Mouse (Mus musculus) myocyte (in vitro differentiated cells): ENCODE results near the gene Mrpl52. TPM values are rescaled to one million over a fixed set of nuclear protein-coding genes. Genes with fewer than 3 reads are reported as not detected.
A peak's percentile ranks its signal among the peaks of the same experiment; 100 is the strongest.

ENCODE experiments used
- H3K27me3 ChIP-seq: one replicate; pipeline ENCODE4 v1.6.1; 2011; ENCODE audit not compliant: control insufficient read depth, insufficient read depth, insufficient read length
- H3K36me3 ChIP-seq: one replicate; pipeline ENCODE4 v1.6.1; 2011; ENCODE audit not compliant: control insufficient read depth, insufficient read depth
- H3K4me2 ChIP-seq: one replicate; pipeline ENCODE4 v1.6.1; 2011; ENCODE audit warnings: low read depth, control low read depth
- H3K4me3 ChIP-seq: one replicate; pipeline ENCODE4 v1.5.1; 2011; ENCODE audit warnings: mild to moderate bottlenecking, control low read depth, moderate library complexity
- H3K79me2 ChIP-seq: one replicate; pipeline ENCODE4 v1.6.1; 2011; ENCODE audit not compliant: control insufficient read depth, insufficient read depth
- H3ac ChIP-seq: one replicate; pipeline ENCODE4 v1.6.1; 2011; ENCODE audit not compliant: control insufficient read depth, insufficient read length
- CEBPB ChIP-seq: IDR thresholded peaks from 2 replicates; pipeline ENCODE4 v1.6.1; 2011; ENCODE audit warnings: mild to moderate bottlenecking, moderate library complexity; ENCODE audit not compliant: poor library complexity, insufficient read depth, severe bottlenecking
- E2F4 ChIP-seq: IDR thresholded peaks from one replicate; pipeline ENCODE4 v1.6.1; 2011; ENCODE audit warnings: mild to moderate bottlenecking, control low read depth, moderate library complexity; ENCODE audit not compliant: insufficient read depth
- MAX ChIP-seq: IDR thresholded peaks from one replicate; pipeline ENCODE4 v1.6.1; 2011; ENCODE audit warnings: low read depth, mild to moderate bottlenecking, control low read depth
- MYOD1 ChIP-seq, 3 experiments: IDR thresholded peaks; one replicate each; pipeline ENCODE4 v1.6.1; 2011; ENCODE audit warnings: control low read depth in 2 of 3, low read depth in 2 of 3, mild to moderate bottlenecking in 2 of 3, moderate library complexity in 1 of 3; ENCODE audit not compliant: insufficient read length in 2 of 3, control insufficient read depth in 1 of 3
- MYOG ChIP-seq, 3 experiments: IDR thresholded peaks; one replicate each; pipeline ENCODE4 v1.6.1; 2011; ENCODE audit warnings: control low read depth in 2 of 3, low read depth in 2 of 3, mild to moderate bottlenecking in 2 of 3; ENCODE audit not compliant: insufficient read length in 2 of 3, control insufficient read depth in 1 of 3, insufficient read depth in 1 of 3
- POLR2A ChIP-seq: IDR thresholded peaks from one replicate; pipeline ENCODE4 v1.6.1; 2011; ENCODE audit warnings: low read depth, mild to moderate bottlenecking, control low read depth, moderate library complexity; ENCODE audit not compliant: insufficient read length
- POLR2AphosphoS2 ChIP-seq: IDR thresholded peaks from one replicate; pipeline ENCODE4 v1.6.1; 2011; ENCODE audit warnings: low read depth, control low read depth; ENCODE audit not compliant: insufficient read length
- REST ChIP-seq: IDR thresholded peaks from one replicate; pipeline ENCODE4 v1.6.1; 2011; ENCODE audit warnings: mild to moderate bottlenecking, control low read depth, moderate library complexity; ENCODE audit not compliant: insufficient read depth, insufficient read length
- SRF ChIP-seq: IDR thresholded peaks from one replicate; pipeline ENCODE4 v1.6.1; 2011; ENCODE audit warnings: low read depth; ENCODE audit not compliant: control insufficient read depth, insufficient read length
- TCF12 ChIP-seq: IDR thresholded peaks from one replicate; pipeline ENCODE4 v1.6.1; 2011; ENCODE audit warnings: mild to moderate bottlenecking, control low read depth; ENCODE audit not compliant: poor library complexity, insufficient read depth, severe bottlenecking
- TCF3 ChIP-seq: IDR thresholded peaks from one replicate; pipeline ENCODE4 v1.6.1; 2011; ENCODE audit warnings: low read depth, control low read depth; ENCODE audit not compliant: insufficient read length
- USF1 ChIP-seq: IDR thresholded peaks from one replicate; pipeline ENCODE4 v1.6.1; 2011; ENCODE audit warnings: low read depth, mild to moderate bottlenecking, control low read depth, moderate library complexity
- polyA plus RNA-seq: library from polyadenylated mRNA; unstranded; fragments of >200 nt; fragmentation: generic; extraction: Trizol; gene quantifications from one replicate; pipeline ENCODE4 v1.2.1, GENCODE M21; 2012; ENCODE audit warnings: missing spikeins

Mrpl52 gene
- polyA plus RNA-seq, 1 experiment, result 483 TPM

DNA sequence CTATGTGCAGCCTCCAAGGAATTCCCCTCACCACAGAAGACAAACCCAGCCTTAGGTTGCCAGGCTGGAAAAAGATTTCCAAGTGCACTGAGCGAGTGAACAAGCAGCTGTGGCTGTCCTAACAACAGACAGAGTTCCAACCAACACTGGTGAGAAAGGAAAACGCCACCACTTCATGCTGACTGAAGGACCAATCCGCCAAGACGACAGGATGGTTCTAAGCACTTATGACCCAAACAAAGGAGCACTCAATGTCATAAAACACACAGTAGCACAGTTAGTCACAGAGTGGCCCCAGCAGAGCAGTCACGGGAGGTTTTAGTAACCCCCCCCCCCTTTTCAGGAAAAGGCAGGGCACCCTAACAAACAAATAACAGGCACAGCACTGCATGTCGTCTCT lies 35.9 kb upstream of the Mrpl52 start:
- Histone ChIP-seq H3K27me3 (no peaks in the 10 kb centered on the region), H3K4me2 (no peak overlapping the region), H3ac (no peak overlapping the region), H3K36me3 (no peaks in the 10 kb centered on the region), H3K79me2 (no peaks in the 10 kb centered on the region), H3K4me3 (no peak overlapping the region)
- TF ChIP-seq USF1 (no peak), MAX (no peak), POLR2AphosphoS2 (no peak), REST (no peak), POLR2A (no peak), MYOG (IDR thresholded peaks at IDR 0.05; ENCODE audit: control insufficient read depth in 1 of 3, insufficient read depth in 1 of 3, insufficient read length in 2 of 3, low read depth in 2 of 3) (no peak), TCF12 (no peak), CEBPB (no peak), SRF (no peak)

DNA sequence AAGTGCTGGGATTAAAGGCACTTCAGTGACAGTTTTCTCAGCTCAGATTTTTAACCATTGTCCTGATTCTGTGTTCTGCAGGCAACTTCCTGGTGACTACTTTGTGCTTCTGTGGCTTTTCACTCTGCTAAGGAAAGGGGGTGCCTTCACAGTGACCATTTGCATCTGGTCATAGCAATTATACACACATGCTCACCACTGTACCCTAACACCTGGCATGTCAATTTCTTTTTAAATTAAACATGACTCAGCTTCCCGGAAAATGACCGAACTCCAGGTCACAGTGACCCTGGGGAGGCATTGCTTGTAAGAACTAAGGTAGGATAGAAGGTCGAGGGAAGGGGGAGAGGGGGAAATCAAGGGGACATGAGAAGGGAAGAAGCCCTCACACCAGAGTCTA lies 32.9 kb upstream of the Mrpl52 start:
- H3K36me3 ChIP-seq, result no peaks in the 10 kb centered on the region
- TF ChIP-seq MYOD1 (IDR thresholded peaks at IDR 0.05; ENCODE audit: control insufficient read depth in 1 of 3, insufficient read length in 2 of 3, low read depth in 2 of 3) (peak; percentile 39 to 55 (median 46)), SRF (no peak)

DNA sequence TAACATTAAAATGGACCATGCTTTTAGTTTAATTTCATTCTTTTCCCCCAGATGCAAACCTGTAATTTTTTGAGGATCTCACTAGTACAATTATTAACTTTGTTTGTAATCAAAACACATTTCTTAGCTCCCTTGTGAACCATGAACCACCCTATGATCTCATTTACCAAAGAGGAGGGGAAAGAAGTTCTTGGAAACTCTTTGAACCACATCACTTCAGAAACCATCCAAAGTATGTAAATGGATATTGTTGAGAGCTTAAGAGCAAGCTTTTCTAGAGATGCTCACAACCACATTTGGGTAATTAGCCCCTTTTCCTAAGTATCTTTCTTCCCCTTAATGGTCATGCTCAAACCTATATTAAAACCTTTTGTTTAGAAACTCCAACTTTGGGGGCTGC lies 32.4 kb upstream of the Mrpl52 start:
- H3K27me3 ChIP-seq, result no peaks in the 10 kb centered on the region
- no peaks in the 10 kb centered on the region for H3K36me3 ChIP-seq
- H3K79me2 ChIP-seq, result no peaks in the 10 kb centered on the region
- TF ChIP-seq MYOG (IDR thresholded peaks at IDR 0.05; ENCODE audit: control insufficient read depth in 1 of 3, insufficient read depth in 1 of 3, insufficient read length in 2 of 3, low read depth in 2 of 3) (no peak), MYOD1 (IDR thresholded peaks at IDR 0.05; ENCODE audit: control insufficient read depth in 1 of 3, insufficient read length in 2 of 3, low read depth in 2 of 3) (no peak), CEBPB (no peak), POLR2A (no peak), MAX (no peak), POLR2AphosphoS2 (no peak), REST (no peak), SRF (no peak), TCF3 (no peak), TCF12 (no peak), E2F4 (no peak)
- H3K4me3 ChIP-seq, result no peak overlapping the region
- H3ac ChIP-seq, result no peak overlapping the region
- H3K4me2 ChIP-seq, result no peak overlapping the region

More for the DNA sequence above, 32.9 kb upstream of the Mrpl52 start:
- Histone ChIP-seq H3K79me2 (no peaks in the 10 kb centered on the region), H3K4me2 (peak overlapping the region; percentile 13), H3K27me3 (no peaks in the 10 kb centered on the region), H3K4me3 (no peak overlapping the region), H3ac (no peak overlapping the region)

DNA sequence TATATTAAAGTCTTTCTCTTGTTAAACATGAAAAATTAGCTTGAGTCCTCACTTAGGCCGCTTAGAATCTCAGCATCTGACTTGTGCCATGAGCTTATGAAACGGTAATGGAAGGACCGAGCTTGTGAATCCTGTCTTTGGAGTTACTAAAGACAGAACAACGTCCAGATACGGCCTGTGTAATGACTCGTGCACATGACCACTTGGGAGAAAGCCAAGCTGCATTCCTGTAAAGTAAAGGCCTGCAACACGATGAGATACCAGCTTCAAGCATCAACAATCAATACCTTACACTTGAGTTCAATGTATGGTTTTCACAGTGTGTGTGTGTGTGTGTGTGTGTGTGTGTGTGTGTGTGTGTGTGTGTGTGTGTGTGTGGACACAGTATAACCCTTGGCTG lies 30.0 kb upstream of the Mrpl52 start:
- Histone ChIP-seq H3ac (no peak overlapping the region), H3K36me3 (no peaks in the 10 kb centered on the region), H3K27me3 (no peaks in the 10 kb centered on the region), H3K79me2 (no peaks in the 10 kb centered on the region), H3K4me3 (no peak overlapping the region), H3K4me2 (no peak overlapping the region)
- TF ChIP-seq CEBPB (no peak), POLR2A (no peak), SRF (no peak), E2F4 (no peak), POLR2AphosphoS2 (no peak), TCF12 (no peak), MAX (no peak)

DNA sequence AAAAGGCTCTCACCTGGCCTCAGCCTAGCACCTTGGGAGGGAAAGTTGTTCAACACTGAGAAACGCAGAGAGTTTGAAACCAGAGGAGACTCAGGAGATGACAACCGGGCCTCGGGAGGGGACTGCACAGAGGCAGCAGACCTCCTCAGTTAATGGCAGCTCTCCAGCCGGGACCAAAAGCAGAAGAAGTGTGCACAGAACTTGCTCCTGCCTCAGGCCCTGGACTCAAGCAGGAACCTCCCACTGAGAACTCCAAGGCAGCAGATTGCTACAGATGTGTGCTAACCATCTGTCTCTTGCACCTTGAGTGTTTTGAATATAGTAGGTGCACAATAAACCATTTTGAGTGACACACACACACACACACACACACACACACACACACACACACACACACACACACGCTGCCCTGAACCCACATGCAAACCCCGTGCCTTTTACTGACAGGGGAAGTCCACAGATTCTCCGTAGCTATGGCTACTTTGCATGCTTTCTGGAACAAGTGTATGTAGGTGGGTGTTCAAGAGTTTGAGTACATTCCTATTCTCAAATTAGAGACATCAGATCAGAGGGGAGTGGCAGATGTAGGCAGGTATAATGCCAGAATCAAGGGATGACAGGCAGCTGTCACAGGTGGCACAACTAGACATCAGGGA lies 28.7 kb upstream of the Mrpl52 start:
- Histone ChIP-seq H3ac (no peak overlapping the region), H3K27me3 (no peaks in the 10 kb centered on the region), H3K4me3 (no peak overlapping the region), H3K4me2 (no peak overlapping the region), H3K36me3 (no peaks in the 10 kb centered on the region), H3K79me2 (no peaks in the 10 kb centered on the region)
- TF ChIP-seq MYOD1 (IDR thresholded peaks at IDR 0.05; ENCODE audit: control insufficient read depth in 1 of 3, insufficient read length in 2 of 3, low read depth in 2 of 3) (no peak), TCF12 (no peak)

DNA sequence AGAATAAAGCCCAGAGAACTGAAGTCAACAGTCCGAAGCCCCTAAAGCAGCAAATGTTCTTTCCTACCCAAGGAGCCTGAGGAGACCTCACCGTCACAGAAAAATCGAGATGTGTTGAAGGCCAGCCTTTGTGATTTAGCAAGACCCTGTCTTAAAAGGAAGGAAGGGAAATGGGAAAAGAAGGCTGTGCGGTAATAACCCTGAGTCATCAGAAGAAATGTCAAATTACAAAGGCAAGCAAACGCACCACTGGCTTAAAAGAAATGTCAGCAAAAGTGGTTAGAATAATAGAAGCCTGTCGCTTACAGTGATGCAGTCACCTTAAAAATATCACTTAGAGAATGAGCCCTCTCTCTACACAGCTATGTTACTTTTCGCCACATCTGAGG lies 28.2 kb upstream of the Mrpl52 start:
- H3K27me3 ChIP-seq, result no peaks in the 10 kb centered on the region
- H3ac ChIP-seq, result no peak overlapping the region
- H3K4me3 ChIP-seq, result no peak overlapping the region
- peak overlapping the region; percentile 38 for H3K4me2 ChIP-seq
- no peaks in the 10 kb centered on the region for H3K36me3 ChIP-seq
- no peaks in the 10 kb centered on the region for H3K79me2 ChIP-seq
- no peak for TF ChIP-seq POLR2AphosphoS2
- no peak for TF ChIP-seq REST
- no peak for TF ChIP-seq POLR2A
- no peak for TF ChIP-seq SRF
- TF ChIP-seq USF1, result no peak
- no peak for TF ChIP-seq MAX
